Mouse (Mus musculus): Measurements from ENCODE around the gene Gprc5c.

Gprc5c gene

GRCm38 (mm10) chr11:114850452-114851268 lies at the start of gene Gprc5c:
Gene Gprc5c, plus strand, starts transcription at chr11:114851152.
- DNase-seq (ENCODE audit: low read depth, low spot score), result peak; percentile 69

- no peak for DNase-seq (ENCODE audit: low read depth, low spot score)
These were observed 49.0 kb upstream of the Gprc5c start for GRCm38 (mm10) chr11:114801906-114802305.

- DNase-seq (ENCODE audit: low read depth, low spot score), result no peak
These were observed 48.2 kb upstream of the Gprc5c start for GRCm38 (mm10) chr11:114802540-114803267.

DNA sequence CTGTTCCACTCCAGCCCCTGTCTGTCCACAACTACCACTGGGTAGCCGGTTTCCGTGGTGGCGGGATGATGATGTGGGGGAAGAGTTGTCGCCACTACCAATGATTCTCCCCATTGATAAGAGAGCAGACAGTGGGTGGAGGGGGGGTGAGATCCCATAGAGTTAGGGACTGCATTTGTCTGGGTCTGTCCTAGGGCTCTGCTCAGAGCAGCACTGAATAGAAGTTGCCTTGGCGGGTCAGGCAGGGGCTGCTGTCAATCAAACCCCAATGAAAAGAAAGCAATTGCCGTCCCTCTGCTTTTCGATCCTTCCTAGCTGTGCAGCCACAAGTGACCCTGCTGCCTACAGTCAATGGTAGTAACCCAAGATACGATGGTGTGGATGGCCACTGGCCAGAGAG lies 47.0 kb upstream of the Gprc5c start:
- no peak for DNase-seq (ENCODE audit: low read depth, low spot score)

DNA sequence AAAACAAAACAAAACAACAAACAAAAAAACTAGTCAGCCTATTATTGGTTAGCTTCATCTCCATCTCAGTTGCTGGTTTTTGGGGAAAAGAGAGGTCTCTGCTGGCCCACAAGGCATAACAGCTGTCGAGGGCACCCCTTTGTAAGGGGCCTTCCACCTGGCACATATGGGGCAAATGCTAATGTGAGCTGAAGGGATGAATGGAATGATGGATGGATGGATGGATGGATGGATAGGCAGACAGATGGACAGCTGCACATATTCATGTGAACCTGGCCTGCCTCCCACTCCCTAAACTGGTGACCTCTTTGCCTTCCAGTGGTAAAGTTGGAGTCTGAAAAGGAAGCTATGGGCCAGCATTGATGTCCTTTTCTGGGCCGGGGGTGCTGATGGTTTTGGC lies 43.9 kb upstream of the Gprc5c start:
- no peak for DNase-seq (ENCODE audit: low read depth, low spot score)

- no peak for DNase-seq (ENCODE audit: low read depth, low spot score)
These were observed 43.1 kb upstream of the Gprc5c start for GRCm38 (mm10) chr11:114807686-114808427.

GRCm38 (mm10) chr11:114809371-114809770 lies 41.6 kb upstream of the Gprc5c start:
- DNase-seq (ENCODE audit: low read depth, low spot score), result no peak

GRCm38 (mm10) chr11:114810344-114810743 lies 40.6 kb upstream of the Gprc5c start:
- DNase-seq (ENCODE audit: low read depth, low spot score), result no peak

DNA sequence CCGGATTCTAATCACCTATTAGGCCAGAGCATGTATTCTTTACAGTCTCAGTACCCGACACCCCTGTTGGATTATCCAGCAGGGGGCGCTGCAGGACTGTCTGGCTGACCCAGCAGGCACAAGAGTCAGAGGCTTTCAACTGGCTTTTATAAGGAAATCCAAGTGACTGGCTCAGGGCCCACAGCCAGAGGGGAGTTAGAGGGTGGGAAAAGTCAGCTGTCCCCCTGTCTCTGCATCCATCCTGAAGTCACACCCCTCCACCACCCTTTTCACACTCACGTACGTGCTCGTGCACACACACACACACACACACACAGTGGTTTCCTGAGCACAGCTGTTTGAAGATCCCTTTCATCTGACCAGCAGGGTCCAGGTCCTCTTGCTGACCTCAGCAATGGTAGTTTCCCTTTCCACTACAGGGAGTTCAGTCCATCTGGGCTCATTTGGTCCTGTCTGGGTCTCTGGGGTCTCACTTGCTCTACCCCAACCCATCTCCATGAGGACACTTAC lies 38.2 kb upstream of the Gprc5c start:
- peak; percentile 91 for DNase-seq (ENCODE audit: low read depth, low spot score)

DNA sequence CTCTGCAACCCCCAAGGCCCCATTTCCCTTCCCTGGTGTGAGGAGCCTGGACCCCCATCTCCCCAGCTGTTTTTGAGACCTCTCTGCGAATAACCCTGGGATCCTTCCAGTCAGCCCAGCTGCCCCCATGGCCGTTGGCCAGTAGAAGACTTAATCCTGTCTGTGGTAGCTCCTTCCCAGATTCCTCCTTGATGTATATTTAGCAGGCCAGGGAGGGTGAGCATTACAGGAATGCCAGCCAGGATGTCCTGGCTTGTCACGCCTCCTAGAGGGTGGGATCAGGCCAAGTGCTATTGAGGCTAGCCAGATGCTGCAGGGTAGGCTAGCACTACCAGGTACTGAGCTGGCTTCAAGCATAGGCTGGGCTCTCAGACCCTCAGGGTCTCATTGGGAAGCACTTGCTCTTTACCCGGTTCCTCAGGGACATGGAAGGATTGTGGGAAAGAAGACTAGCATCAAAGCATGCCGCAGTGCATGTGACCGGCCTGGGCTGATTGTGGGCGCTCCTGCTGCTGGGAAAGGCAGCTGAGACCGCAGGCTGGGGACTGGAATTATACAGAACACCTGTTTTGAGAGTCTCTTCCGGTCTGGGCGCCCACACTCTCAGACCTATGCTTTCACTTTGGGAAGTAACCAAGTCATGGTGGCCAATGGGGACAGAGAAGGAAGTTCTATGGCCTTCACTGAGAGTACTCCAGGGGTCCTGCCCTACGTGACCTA lies 35.9 kb upstream of the Gprc5c start:
- no peak for DNase-seq (ENCODE audit: low read depth, low spot score)

DNA sequence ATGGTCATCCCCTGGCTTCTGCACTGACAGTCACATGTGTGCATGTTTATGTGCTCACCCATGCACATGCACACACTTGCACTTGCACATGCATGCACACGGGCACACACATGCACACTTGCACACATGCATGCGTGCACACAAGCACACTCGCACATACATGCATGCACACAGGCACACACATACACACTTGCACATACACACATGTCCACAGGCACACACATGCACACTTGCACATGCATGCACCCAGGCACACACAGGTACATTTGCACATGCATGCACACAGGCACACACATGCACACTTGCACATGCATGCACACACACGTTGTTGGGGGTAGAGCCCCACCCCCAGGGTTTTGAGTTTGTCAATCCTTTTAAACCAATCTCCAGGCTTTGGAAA lies 34.0 kb upstream of the Gprc5c start:
- DNase-seq (ENCODE audit: low read depth, low spot score), result no peak

GRCm38 (mm10) chr11:114818185-114818584 lies 32.8 kb upstream of the Gprc5c start:
- no peak for DNase-seq (ENCODE audit: low read depth, low spot score)

GRCm38 (mm10) chr11:114819110-114819509 lies 31.8 kb upstream of the Gprc5c start:
- DNase-seq (ENCODE audit: low read depth, low spot score), result no peak

- DNase-seq (ENCODE audit: low read depth, low spot score), result no peak
These were observed 30.5 kb upstream of the Gprc5c start for GRCm38 (mm10) chr11:114820444-114820843.

DNA sequence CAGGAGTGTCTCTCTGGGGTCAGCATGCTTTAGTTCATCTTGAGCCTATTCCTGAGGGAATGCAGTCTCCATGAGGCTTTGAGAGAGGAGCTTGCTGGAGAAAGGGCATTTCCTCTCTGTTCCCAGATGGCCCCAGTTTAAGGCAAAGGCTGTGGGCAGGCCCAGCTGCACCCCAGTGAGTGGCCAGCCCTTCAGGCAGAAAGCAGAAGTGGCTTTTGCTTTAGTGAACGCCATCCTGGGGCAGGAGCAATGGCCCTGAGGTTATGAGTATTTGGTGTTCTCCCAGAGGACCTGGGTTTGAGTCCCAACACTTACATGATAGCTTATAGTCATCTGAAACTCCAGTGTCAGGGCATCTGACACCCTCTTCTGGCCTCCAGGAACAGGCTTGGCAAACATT lies 29.6 kb upstream of the Gprc5c start:
- DNase-seq (ENCODE audit: low read depth, low spot score), result no peak

DNA sequence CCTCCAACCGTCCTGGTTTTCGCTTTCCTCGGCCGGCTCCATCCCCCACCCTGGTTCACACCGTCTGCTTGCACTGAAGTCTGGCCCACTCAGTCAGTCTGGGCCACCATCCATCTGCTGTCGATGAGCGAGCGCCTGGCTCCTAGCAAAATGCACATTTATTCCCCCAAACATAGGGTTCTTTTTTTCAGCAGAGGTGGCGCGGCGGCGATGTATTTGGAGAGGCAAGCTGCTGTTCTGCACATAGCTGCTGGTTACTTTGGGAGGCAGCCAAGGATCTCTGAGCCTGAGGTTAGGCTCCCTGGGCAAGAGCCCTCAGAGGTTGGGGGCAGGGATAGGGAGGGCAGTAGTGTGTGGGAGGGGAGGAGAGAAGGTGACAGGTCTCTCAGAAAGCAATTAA lies 28.2 kb upstream of the Gprc5c start:
- DNase-seq (ENCODE audit: low read depth, low spot score), result no peak

DNA sequence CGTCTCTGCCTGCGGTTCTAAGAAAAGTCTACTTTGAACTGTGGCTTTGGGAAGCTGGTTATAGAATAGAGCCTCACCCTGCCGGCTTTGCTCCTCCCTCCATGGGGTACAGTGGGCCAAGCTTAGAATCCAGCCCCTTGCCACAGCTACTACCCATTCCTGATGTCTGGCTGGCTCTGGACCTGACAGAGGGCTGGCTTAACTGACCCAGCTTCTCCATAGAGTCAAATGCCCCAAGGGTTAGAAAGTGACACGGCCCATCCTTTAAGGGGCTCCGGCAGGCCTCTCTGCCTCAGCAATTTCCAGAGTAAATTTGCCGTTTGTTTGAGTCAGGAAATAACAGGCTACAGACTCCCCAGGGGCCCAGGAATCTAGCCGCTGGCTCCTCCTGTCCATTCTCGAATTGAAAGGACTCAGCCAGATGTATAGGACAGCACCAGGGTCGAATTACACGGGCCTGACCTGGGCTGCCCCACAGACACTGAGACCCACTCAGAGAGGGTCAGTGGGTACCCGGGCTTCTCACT lies 27.7 kb upstream of the Gprc5c start:
- DNase-seq (ENCODE audit: low read depth, low spot score), result peak; percentile 65

GRCm38 (mm10) chr11:114826686-114827085 lies 24.3 kb upstream of the Gprc5c start:
- DNase-seq (ENCODE audit: low read depth, low spot score), result no peak

- DNase-seq (ENCODE audit: low read depth, low spot score), result peak; percentile 87
These were observed 21.2 kb upstream of the Gprc5c start for GRCm38 (mm10) chr11:114829499-114830432.

- no peak for DNase-seq (ENCODE audit: low read depth, low spot score)
These were observed 20.5 kb upstream of the Gprc5c start for GRCm38 (mm10) chr11:114830433-114830773.

Measured in mesoderm, embryonic 11.5 days (tissue).